Mouse (Mus musculus) CH12.LX (cell line): ENCODE data around the gene Sorbs2. TPM values are rescaled to one million over a fixed set of nuclear protein-coding genes. Genes with fewer than 3 reads are reported as not detected.

Source experiments
- DNase-seq: peaks from one replicate; pipeline ENCODE4 v3.0.0-alpha.2; 2013; ENCODE audit errors: extremely low read depth
- H3K27ac ChIP-seq: 2 replicates; pipeline ENCODE4 v1.5.1; 2012; ENCODE audit warnings: low read depth, mild to moderate bottlenecking, control low read depth, moderate library complexity; ENCODE audit not compliant: insufficient read depth
- H3K27me3 ChIP-seq: replicated peaks from 2 replicates; pipeline ENCODE3; 2012; ENCODE audit warnings: inconsistent platforms
- H3K36me3 ChIP-seq, 2 experiments: replicated peaks in 1 of 2; 2 replicates each; pipeline versions ENCODE3 to v1.6.1; 2012; ENCODE audit warnings: inconsistent platforms in 1 of 2, low read length in 1 of 2, mild to moderate bottlenecking in 1 of 2, mixed read lengths in 1 of 2, moderate library complexity in 1 of 2; ENCODE audit not compliant: control insufficient read depth in 1 of 2, insufficient read depth in 1 of 2
- H3K4me1 ChIP-seq, 2 experiments: 2 replicates each; pipeline ENCODE4 v1.6.1; 2012; ENCODE audit warnings: inconsistent platforms in 1 of 2, moderate library complexity in 1 of 2; ENCODE audit not compliant: insufficient read depth in 2 of 2, control insufficient read depth in 1 of 2
- H3K4me2 ChIP-seq: 2 replicates; pipeline ENCODE4 v1.6.1; 2012; ENCODE audit warnings: low read depth, mild to moderate bottlenecking, control low read depth; ENCODE audit not compliant: poor library complexity, insufficient read depth, severe bottlenecking
- H3K4me3 ChIP-seq, 3 experiments: fragments of 150-350 bp in 1 of 3; sonication (generic) in 1 of 3; replicated peaks in 1 of 3; 2 replicates each; pipeline versions ENCODE3 to v1.5.1; 2011 to 2012; ENCODE audit warnings: low read depth in 2 of 3, low read length in 2 of 3, mild to moderate bottlenecking in 2 of 3, moderate library complexity in 2 of 3, control low read depth in 1 of 3, improper control_type of control experiment in 1 of 3, inconsistent platforms in 1 of 3, mixed read lengths in 1 of 3; ENCODE audit not compliant: poor library complexity in 1 of 3
- H3K79me2 ChIP-seq: replicated peaks from 2 replicates; pipeline ENCODE4 v1.6.1; 2012; ENCODE audit warnings: mild to moderate bottlenecking, moderate library complexity; ENCODE audit not compliant: control insufficient read depth, poor library complexity, insufficient read depth, severe bottlenecking; ENCODE audit errors: extremely low read depth
- H3K9ac ChIP-seq: 2 replicates; pipeline ENCODE4 v1.6.1; 2012; ENCODE audit warnings: low read depth, mild to moderate bottlenecking, control low read depth, moderate library complexity; ENCODE audit not compliant: insufficient read depth
- H3K9me3 ChIP-seq: replicated peaks from 2 replicates; pipeline ENCODE3; 2012; ENCODE audit warnings: low read length, inconsistent platforms, mixed read lengths
- CHD1 ChIP-seq: IDR thresholded peaks from 2 replicates; pipeline ENCODE4 v1.6.1; 2012; ENCODE audit warnings: low read depth, low read length, improper control_type of control experiment, inconsistent platforms
- CTCF ChIP-seq, 2 experiments: IDR thresholded peaks in 1 of 2; conservative IDR thresholded peaks in 1 of 2; 2 replicates each; pipeline ENCODE4 v1.5.1; 2011 to 2012; ENCODE audit warnings: low read depth in 2 of 2, low read length in 2 of 2, improper control_type of control experiment in 1 of 2, inconsistent platforms in 1 of 2, mild to moderate bottlenecking in 1 of 2, moderate library complexity in 1 of 2
- E2F4 ChIP-seq: IDR thresholded peaks from 2 replicates; pipeline ENCODE4 v1.6.1; 2011; ENCODE audit warnings: low read depth, low read length, improper control_type of control experiment; ENCODE audit not compliant: insufficient replicate concordance
- ETS1 ChIP-seq: conservative IDR thresholded peaks from 2 replicates; pipeline ENCODE4 v1.6.1; 2012; ENCODE audit warnings: low read depth, mild to moderate bottlenecking, inconsistent platforms, low read length, improper control_type of control experiment, moderate library complexity
- GABPA ChIP-seq: IDR thresholded peaks from 2 replicates; pipeline ENCODE4 v1.6.1; 2012; ENCODE audit warnings: low read depth, low read length, improper control_type of control experiment, inconsistent platforms; ENCODE audit not compliant: insufficient replicate concordance
- HCFC1 ChIP-seq: IDR thresholded peaks from 2 replicates; pipeline ENCODE4 v1.6.1; 2012; ENCODE audit warnings: low read depth, mild to moderate bottlenecking, inconsistent platforms, low read length, improper control_type of control experiment
- MEF2A ChIP-seq: IDR thresholded peaks from 2 replicates; pipeline ENCODE4 v1.6.1; 2014; ENCODE audit warnings: low read depth, mild to moderate bottlenecking, inconsistent platforms, low read length, improper control_type of control experiment, borderline replicate concordance
- MXI1 ChIP-seq: IDR thresholded peaks from 2 replicates; pipeline ENCODE4 v1.6.1; 2011; ENCODE audit warnings: mild to moderate bottlenecking, low read depth, low read length, improper control_type of control experiment
- NRF1 ChIP-seq: IDR thresholded peaks from 2 replicates; pipeline ENCODE4 v1.6.1; 2014; ENCODE audit warnings: low read depth, mild to moderate bottlenecking, inconsistent platforms, low read length, improper control_type of control experiment, moderate library complexity
- POLR2AphosphoS2 ChIP-seq: IDR thresholded peaks from 2 replicates; pipeline ENCODE4 v1.6.1; 2011; ENCODE audit warnings: low read depth, low read length, improper control_type of control experiment
- SMC3 ChIP-seq: IDR thresholded peaks from 2 replicates; pipeline ENCODE4 v1.6.1; 2011; ENCODE audit warnings: low read depth, low read length, improper control_type of control experiment
- TBP ChIP-seq: conservative IDR thresholded peaks from 2 replicates; pipeline ENCODE4 v1.6.1; 2011; ENCODE audit warnings: low read depth, low read length, improper control_type of control experiment
- USF1 ChIP-seq: IDR thresholded peaks from 2 replicates; pipeline ENCODE4 v1.6.1; 2014; ENCODE audit warnings: low read depth, mild to moderate bottlenecking, inconsistent platforms, low read length, improper control_type of control experiment
- USF2 ChIP-seq: conservative IDR thresholded peaks from 2 replicates; pipeline ENCODE4 v1.6.1; 2011; ENCODE audit warnings: low read depth, low read length, improper control_type of control experiment
- ZC3H11A ChIP-seq: IDR thresholded peaks from 2 replicates; pipeline ENCODE4 v1.6.1; 2012; ENCODE audit warnings: low read depth, mild to moderate bottlenecking, inconsistent platforms, low read length, improper control_type of control experiment
- ZNF384 ChIP-seq: IDR thresholded peaks from 2 replicates; pipeline ENCODE4 v1.6.1; 2012; ENCODE audit warnings: low read depth, low read length, improper control_type of control experiment, inconsistent platforms
- dilution Hi-C: fragments of 300-500 bp; cut with MboI; formaldehyde crosslinking; loops from 2 replicates; pipeline ENCODE4 v1.14.3; 2020; ENCODE audit warnings: low sequenced_read_pairs; ENCODE audit not compliant: extremely low pct_unique_long_range_greater_than_20kb, extremely low pct_ligation_motif_present
- in situ Hi-C: fragments of 300-500 bp; cut with MboI; formaldehyde crosslinking; loops from 3 replicates; pipeline ENCODE4 v1.14.3; 2019; ENCODE audit warnings: low sequenced_read_pairs, low pct_ligation_motif_present, low pct_unique_long_range_greater_than_20kb, mixed read lengths
- polyA plus RNA-seq: library from polyadenylated mRNA; unstranded; fragments of >175 nt; gene quantifications from 2 replicates; pipeline ENCODE4 v1.2.1, GENCODE M21; 2012; ENCODE audit warnings: low read depth; ENCODE audit not compliant: insufficient read length
- total RNA-seq, 2 experiments: library from RNA; depleted of rRNA; stranded (reverse); fragments of 300-350 nt in 1 of 2; fragments of >200 nt in 1 of 2; gene quantifications; 2 replicates each; pipeline ENCODE4 v1.2.3; 2012 to 2014

The Sorbs2 gene
- total and polyA plus RNA-seq, 3 experiments, result not detected

DNA sequence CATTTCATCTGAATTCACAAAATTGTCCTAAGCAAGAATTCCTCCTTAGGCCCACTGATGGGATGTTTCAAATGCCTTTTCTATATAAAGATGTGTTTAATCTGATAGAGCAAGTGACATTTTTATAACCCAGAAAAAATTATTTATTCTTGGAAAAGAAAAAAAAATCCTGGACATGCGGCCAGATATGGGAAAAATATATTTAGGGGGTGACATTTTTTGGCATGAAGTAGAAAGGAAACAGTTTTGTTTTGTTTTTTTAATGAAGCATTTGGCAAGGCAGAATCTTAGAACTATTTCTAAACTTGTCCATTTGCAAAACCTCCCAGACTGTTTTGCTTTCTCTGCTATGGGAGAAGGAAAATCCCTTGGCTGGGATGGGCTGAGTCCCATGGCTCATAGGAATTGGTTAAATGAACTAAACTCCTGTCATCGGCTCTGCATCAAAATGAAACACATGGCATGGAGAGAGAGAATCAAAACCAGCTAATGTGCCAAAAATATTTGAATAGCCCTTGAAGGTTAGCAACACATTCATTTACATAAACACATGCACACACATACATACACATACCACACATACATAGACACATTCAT lies 182.1 kb downstream of the Sorbs2 start:
- no peaks in the 10 kb centered on the region for H3K79me2 ChIP-seq
- no peaks in the 10 kb centered on the region for H3K9me3 ChIP-seq
- dilution Hi-C loops (no loop called here), in situ Hi-C loops (no loop called here)
- no peak overlapping the region for H3K27ac ChIP-seq
- H3K27me3 ChIP-seq, result no peaks in the 10 kb centered on the region
- TF ChIP-seq TBP (no peak), HCFC1 (no peak), ETS1 (no peak), NRF1 (no peak), CHD1 (no peak), GABPA (no peak), MXI1 (no peak), USF2 (no peak), ZC3H11A (no peak)
- H3K4me3 ChIP-seq, result no peak overlapping the region
- H3K4me1 ChIP-seq, result no peaks in the 10 kb centered on the region
- no peaks in the 10 kb centered on the region for H3K36me3 ChIP-seq
- DNase-seq, result no peak
- no peak overlapping the region for H3K9ac ChIP-seq
- H3K4me2 ChIP-seq, result no peak overlapping the region

DNA sequence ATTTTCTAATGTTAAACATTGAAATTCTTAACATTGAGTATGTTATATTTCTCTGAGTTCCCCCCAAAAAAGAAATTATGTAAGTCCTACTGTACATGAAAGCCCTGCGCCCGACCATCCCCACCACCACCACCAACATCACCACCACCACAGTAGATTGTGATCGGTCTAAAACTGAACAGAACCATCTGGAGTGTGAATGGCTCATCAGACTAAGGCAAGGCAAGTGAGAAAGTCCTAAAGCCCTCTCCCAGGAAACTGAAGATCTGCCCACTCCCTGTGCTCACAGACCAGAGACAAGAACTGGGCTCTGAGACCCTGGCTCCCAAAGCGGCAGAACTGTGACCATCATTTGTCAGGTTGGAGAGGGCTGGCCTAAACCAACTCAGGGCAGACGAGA lies 192.5 kb downstream of the Sorbs2 start:
- Histone ChIP-seq H3K27ac (no peak overlapping the region), H3K27me3 (no peaks in the 10 kb centered on the region), H3K9me3 (no peaks in the 10 kb centered on the region), H3K4me1 (peaks cover 0 to 2% of the 10 kb centered on the region in 2 experiments; a peak in 1 of 4 replicates), H3K9ac (no peak overlapping the region), H3K4me3 (no peak overlapping the region), H3K36me3 (no peaks in the 10 kb centered on the region), H3K4me2 (no peak overlapping the region), H3K79me2 (no peaks in the 10 kb centered on the region)
- in situ Hi-C loops (no loop called here), dilution Hi-C loops (no loop called here)
- DNase-seq, result no peak
- no peak for TF ChIP-seq CTCF (conservative IDR thresholded peaks at IDR 0.05 in 1 of 2, IDR thresholded peaks at IDR 0.05 in 1 of 2; ENCODE audit: low read depth in 2 of 2, low read length in 2 of 2)
- TF ChIP-seq ZC3H11A, result no peak
- TF ChIP-seq SMC3, result no peak
- no peak for TF ChIP-seq MEF2A
- no peak for TF ChIP-seq MXI1
- no peak for TF ChIP-seq USF1
- no peak for TF ChIP-seq GABPA
- TF ChIP-seq ZNF384, result no peak
- TF ChIP-seq POLR2AphosphoS2, result no peak
- no peak for TF ChIP-seq E2F4
- no peak for TF ChIP-seq ETS1
